Mouse (Mus musculus) A20 (cell line): ENCODE results near the gene Tprg.
A peak's percentile ranks its signal among the peaks of the same experiment; 100 is the strongest.

ENCODE experiments used
- DNase-seq: peaks from one replicate; pipeline ENCODE4 v3.0.0-alpha.2; 2011; ENCODE audit warnings: low read depth, low spot score

Gene Tprg

GRCm38 (mm10) chr16:25333279-25334219 is 46.9 kb downstream of the Tprg start:
- no peak for DNase-seq

DNA sequence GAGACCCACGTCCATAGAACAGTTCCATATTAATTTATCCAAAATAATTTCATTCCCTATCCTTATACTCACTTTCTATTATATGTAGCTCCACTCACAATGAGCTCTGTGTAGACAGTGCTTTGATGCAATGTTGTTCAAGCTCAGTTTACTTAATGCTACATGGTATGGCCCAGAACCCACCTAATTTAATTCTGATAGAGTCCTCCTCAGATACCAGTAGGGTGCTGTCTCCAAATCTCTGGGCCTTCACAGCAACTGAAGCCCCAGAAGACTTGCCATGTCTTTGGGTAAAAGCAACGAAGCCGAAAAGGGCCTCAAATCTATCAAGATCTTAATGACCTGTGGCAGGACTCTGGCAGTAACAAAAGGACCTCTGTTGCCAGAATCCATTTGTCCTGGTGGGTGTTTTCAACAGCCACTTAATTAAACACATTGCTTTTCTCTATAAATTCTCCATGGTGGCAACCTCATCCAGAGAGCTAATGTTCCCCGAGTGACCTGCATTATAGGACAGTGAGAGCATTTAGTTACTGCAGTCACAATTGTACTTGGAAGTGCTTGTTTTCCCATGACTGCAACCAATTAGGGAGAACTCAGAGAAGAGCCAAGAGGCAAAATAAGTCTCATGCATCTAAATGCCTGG is 48.6 kb downstream of the Tprg start:
- DNase-seq = no peak

- peak; percentile 49 for DNase-seq
These were observed 63.0 kb downstream of the Tprg start for GRCm38 (mm10) chr16:25349626-25350025.

DNA sequence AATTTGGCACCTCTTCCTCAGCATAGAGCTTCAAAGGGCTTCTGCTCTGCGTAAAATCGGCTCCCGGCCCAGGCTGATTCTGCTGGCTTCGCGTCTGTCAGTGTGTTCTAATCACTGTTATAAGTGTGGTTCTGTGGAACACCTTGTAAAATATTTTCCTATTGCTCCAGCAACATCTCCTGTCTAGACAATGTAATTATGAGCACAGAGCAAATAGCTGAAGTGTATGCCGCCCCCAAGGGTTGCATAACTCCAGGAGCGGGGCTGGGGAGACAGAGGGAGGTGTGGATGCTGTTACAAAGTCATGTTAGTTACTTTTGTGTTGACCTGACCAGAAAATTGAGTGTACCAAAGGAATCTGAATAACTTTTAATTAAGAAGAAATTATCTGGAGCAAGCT is 81.2 kb downstream of the Tprg start:
- no peak for DNase-seq

- no peak for DNase-seq
These were observed 83.4 kb downstream of the Tprg start for GRCm38 (mm10) chr16:25369984-25370412.

DNA sequence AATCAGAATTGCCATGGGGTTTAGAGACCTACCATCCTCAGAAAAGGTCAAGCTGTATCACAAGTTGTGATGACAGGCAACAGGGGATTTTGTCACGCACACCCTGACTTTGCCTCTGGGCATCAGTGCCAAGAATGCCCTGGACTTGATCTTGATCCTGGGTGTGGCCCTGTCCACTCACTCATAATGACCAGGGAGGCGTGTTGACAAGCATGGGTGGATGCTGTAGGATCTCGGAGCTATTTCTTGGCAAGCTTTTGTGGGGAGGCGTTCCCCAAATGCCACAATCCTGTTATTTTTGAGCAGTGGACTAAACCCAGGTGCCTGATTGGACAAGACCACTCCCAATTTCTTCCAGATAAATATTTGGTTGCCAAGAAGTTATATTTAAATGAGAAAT is 87.5 kb downstream of the Tprg start:
- no peak for DNase-seq

DNA sequence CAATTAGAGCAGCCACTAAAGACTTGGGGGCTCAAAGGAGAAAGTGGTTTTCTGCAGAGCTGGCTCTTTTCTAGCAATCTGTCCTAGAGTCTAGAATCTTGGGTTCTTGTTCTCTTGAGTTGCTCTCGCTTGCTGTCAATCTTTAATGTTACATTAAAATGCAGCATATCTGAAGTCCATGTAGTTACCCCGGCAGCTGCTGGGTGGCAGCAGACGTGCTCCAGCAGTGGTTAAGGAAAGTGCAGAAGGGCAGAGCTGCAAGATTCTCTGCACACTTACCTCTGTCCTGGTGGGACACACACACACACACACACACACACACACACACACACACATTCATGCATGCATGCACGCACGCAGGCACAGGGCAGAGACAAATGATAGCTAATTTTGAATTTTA is 88.2 kb downstream of the Tprg start:
- DNase-seq = peak; percentile 11

DNA sequence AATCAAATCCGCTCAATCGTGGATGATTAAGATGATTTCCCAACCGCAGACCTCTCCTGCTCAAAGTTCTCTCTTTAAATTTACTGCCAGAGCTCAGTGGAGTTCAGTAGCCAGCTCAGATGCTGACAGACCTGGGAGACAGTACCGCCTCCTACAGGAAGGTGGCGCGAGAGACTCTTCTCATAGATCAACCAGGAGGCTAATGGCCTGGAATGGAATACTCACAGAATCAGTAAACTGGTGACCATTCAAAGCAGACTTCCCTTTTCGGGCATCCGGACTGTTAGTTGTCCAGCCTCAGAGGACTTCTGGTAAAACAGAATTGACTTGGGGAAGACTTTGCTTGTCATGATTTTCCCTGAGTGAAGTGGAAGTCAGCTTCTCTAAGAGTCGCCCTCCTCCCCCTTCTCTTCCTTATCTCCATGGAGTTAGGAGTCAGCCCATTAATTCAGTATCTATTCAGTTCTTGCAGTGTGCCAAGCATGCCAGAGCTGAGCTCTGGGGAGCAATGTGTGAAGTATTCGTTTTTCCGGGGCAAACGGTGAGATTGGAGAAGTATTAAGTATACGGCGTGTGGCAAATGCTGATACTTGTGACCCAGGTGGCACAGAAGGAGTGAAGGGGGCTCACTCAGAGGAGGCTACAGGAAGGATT is 90.2 kb downstream of the Tprg start:
- peak; percentile 45 for DNase-seq

- no peak for DNase-seq
These were observed 91.1 kb downstream of the Tprg start for GRCm38 (mm10) chr16:25377695-25378094.

DNA sequence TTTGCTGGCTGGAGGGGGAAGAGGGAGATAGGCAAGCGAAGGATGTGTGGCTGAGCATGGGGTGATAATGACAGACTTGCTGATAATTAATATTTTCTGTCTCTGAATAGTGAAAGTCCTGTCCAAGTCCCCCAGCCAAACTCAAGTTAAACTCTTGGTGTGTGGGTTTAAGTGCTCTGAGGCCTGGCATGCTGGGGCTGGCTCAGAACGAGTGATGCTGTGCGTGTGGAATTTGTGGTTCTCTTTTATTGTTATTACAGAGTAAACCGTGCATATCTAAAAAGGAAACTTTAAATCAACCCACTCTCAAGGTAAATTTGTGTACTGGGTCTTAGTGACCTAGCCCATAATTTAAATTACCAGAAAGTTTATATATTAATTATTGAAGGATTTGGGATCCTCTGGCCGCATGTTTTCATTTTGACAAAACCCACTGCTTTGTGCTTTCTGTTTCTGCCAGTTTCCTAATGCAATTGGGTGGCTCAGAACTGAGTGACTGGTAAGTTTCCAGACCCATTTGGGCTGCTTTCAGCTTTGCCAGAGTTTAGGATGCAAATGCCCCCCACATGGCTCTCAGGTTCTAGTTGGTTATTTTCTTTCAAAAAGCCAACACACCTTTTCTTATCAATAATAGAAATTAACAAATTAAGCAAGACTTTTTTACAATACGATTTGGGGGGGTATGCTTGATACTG is 99.0 kb downstream of the Tprg start:
- DNase-seq = no peak

- no peak for DNase-seq
These were observed 108.1 kb downstream of the Tprg start for GRCm38 (mm10) chr16:25394676-25395075.

DNA sequence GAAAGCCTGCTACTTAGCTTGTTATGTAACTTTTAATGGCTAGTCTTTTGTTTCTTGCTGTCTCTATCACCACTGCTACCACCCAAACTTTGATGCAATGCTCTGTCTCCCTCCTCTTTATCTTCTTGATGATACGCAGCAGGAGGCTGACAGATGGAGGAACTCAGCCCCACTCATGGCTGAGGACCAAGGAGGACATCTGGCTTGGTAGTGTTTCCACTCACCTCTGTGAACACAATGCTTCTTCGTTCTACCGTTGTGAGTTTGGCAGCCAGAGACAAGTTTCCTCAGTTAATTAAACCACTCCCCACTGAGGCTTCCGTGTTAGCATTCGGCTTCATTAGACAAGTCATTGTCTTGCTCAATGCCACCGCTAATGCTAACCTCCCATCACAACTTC is 117.5 kb downstream of the Tprg start:
- DNase-seq = no peak

GRCm38 (mm10) chr16:25407204-25407886 is 120.7 kb downstream of the Tprg start:
- DNase-seq = no peak

GRCm38 (mm10) chr16:25408032-25408431 is 121.4 kb downstream of the Tprg start:
- no peak for DNase-seq

DNA sequence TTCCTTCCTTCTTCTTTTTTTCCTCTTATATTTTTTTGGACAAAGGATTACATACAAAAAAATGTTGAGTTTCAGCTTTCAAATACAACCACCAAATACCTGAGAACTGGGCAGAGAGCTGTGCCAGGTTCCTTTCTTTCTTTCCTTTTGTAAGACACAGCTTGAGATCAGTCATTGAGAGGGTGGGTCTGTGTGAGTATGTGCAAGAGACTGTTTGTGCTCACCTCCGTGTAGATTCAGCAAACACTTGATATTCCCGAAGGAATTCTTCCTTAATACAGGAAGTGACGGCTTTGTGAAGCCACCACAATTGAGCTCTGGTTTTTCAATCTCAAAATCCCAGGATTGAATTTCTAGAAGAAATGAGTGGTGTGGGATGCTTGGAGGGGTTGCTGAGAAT is 124.7 kb downstream of the Tprg start:
- DNase-seq = no peak

GRCm38 (mm10) chr16:25413885-25414284 is 127.3 kb downstream of the Tprg start:
- no peak for DNase-seq

DNA sequence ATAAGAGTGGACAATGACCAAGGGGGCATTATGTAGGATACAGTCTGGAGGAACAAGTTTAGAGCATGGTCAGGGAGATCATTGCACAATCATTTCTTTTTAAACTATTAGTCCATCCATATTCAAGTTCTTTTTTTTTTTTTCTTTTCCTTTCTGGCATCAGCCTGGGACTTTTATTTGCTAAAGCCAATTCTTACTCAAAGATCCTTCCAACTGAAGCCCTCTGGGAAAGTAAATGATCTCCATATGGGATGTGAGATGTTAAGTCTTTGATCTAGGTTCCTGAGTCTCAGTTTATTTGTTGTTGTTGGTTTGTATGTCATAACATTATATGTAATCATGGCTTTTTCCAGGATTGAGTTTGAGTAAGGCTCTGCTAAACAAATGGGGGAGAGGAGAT is 128.6 kb downstream of the Tprg start:
- DNase-seq = no peak

DNA sequence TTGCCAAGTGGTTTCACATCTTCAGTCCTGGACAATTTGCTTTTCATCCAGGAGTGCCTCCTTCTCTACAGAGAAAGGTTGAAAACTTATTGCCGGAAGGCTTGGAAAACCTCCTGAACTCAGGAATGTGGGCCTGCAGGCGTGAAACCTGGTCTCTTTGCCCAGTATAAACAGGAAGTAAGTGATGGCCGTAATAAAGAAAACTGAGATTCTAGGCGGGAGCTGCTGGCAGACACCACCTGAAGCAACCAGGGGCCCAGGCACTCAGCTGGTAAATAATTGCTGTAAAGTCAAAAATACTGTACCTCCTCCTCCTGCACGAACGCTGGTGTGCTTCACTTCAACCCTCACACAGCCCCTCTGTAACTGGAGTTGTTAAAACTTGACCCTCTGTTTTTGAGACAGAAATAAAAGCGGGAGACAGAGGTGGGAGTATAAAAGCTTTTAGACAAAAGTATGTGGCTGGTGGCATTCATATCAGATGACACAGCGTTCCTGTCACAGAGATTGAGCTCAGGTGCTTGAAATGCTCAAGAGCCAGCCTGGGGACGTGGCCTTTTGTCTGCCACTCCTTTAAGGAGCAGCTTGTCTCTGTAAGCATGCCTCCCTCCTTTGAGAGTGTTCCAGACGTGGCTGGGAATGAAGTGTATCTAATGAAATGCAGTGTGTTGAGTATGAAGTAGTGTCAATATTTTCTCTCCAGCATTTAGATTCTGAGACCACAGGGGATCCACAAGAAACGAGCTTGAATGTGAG is 131.4 kb downstream of the Tprg start:
- DNase-seq = no peak

- no peak for DNase-seq
These were observed 136.4 kb downstream of the Tprg start for GRCm38 (mm10) chr16:25422997-25423396.

DNA sequence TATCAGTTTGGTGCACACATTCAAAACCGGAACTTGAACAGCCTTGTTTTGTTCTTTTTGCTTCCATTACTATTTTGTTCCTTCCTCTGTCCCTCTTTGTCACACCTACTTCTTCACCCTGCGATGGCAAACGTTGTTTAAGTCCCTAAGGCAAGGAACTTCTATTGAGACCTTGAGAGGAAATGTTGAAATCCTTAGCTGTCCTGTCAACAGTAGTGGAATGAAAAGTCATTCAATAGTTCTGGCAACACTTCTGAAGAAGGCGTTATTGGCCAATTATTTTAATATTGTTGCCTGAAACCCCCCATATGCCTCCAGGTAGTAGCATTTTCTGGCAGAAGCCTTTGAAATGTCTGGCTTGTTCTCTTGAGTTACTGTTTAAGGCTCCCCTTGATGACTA is 137.4 kb downstream of the Tprg start:
- DNase-seq = no peak

DNA sequence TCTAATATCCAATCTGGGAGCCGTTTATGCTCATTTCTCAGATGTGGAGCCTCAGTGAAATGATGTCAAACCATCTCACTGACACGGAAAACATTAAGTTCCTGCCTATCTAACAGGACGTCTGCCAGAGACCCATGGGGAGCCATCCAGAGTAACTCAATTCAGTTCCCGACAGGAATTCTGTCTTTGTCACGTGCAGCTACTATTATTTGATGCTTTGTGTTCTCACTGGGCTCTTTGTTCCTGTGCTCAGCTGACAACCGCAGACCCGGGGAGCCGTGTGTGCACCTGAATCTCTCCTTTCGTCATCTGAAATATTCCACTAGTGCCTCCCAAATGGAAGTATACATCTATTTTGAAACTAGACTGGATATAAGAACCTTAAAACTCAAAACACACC is 138.3 kb downstream of the Tprg start:
- no peak for DNase-seq
